Mouse (Mus musculus) forebrain, embryonic 10.5 days (tissue): ENCODE measurements at regions not wholly inside any gene's neighbourhood (a gene's known extent, or its start where the extent isn't known, plus 50 kb on each side); places are given as distances from the start of the nearest gene placed in this dataset.

ENCODE experiments used
- DNase-seq: peaks from one replicate; pipeline ENCODE4 v3.0.0-alpha.2; 2017; ENCODE audit warnings: low spot score; ENCODE audit errors: extremely low spot score
- H3K27ac ChIP-seq: fragments of 300-500 bp; sonication (generic); 2 replicates; pipeline ENCODE4 v1.5.1; 2016; ENCODE audit warnings: mild to moderate bottlenecking
- H3K27me3 ChIP-seq: fragments of 300-500 bp; sonication (generic); 2 replicates; pipeline ENCODE4 v1.6.1; 2016; ENCODE audit warnings: mild to moderate bottlenecking; ENCODE audit not compliant: poor library complexity, severe bottlenecking
- H3K36me3 ChIP-seq: fragments of 300-500 bp; sonication (generic); replicated peaks from 2 replicates; pipeline ENCODE4 v1.6.1; 2016; ENCODE audit warnings: mild to moderate bottlenecking, moderate library complexity
- H3K4me1 ChIP-seq: fragments of 300-500 bp; sonication (generic); 2 replicates; pipeline ENCODE4 v1.6.1; 2016
- H3K4me3 ChIP-seq: fragments of 300-500 bp; sonication (generic); 2 replicates; pipeline ENCODE4 v1.5.1; 2016; ENCODE audit warnings: mild to moderate bottlenecking, moderate library complexity
- H3K9me3 ChIP-seq: fragments of 300-500 bp; sonication (generic); 2 replicates; pipeline ENCODE4 v1.6.1; 2016; ENCODE audit warnings: mild to moderate bottlenecking, moderate library complexity
- WGBS: fragments of 180-500 bp; shearing (Covaris S2); methylation state at CpG from one replicate; pipeline ENCODE4 v1.1.7; 2016; 5-methylcytosine and 5-hydroxymethylcytosine counted together

- no peak overlapping the region for H3K4me3 ChIP-seq
- no peak for DNase-seq
- WGBS, result 24% methylated on average over 2 of the region's 2 CpGs
- no peaks in the 10 kb centered on the region for H3K36me3 ChIP-seq
- H3K27ac ChIP-seq, result peak overlapping the region; percentile 63
- H3K9me3 ChIP-seq, result no peaks in the 10 kb centered on the region
- H3K27me3 ChIP-seq, result no peaks in the 10 kb centered on the region
- H3K4me1 ChIP-seq, result peaks cover 9% of the 10 kb centered on the region; the same call in 1 of the 2 replicates
Observed at GRCm38 (mm10) chr4:153567329-153567973, 84.8 kb upstream of the Ajap1 start.

GRCm38 (mm10) chr4:153573180-153573769, 90.7 kb upstream of the Ajap1 start:
- 60% methylated on average over 9 of the region's 9 CpGs for WGBS

GRCm38 (mm10) chr4:153593291-153593690, 110.7 kb upstream of the Ajap1 start:
- Histone ChIP-seq H3K4me1 (peaks cover 10% of the 10 kb centered on the region), H3K36me3 (no peaks in the 10 kb centered on the region), H3K27ac (no peak overlapping the region), H3K4me3 (no peak overlapping the region), H3K27me3 (no peaks in the 10 kb centered on the region), H3K9me3 (no peaks in the 10 kb centered on the region)
- WGBS, result 82% methylated on average over 11 of the region's 11 CpGs
- no peak for DNase-seq

More at GRCm38 (mm10) chr4:153573180-153573769, 90.7 kb upstream of the Ajap1 start:
- no peaks in the 10 kb centered on the region for H3K9me3 ChIP-seq
- no peaks in the 10 kb centered on the region for H3K36me3 ChIP-seq
- no peak overlapping the region for H3K4me3 ChIP-seq
- no peaks in the 10 kb centered on the region for H3K27me3 ChIP-seq
- H3K4me1 ChIP-seq, result peaks cover 5% of the 10 kb centered on the region
- no peak overlapping the region for H3K27ac ChIP-seq
- no peak for DNase-seq

DNA sequence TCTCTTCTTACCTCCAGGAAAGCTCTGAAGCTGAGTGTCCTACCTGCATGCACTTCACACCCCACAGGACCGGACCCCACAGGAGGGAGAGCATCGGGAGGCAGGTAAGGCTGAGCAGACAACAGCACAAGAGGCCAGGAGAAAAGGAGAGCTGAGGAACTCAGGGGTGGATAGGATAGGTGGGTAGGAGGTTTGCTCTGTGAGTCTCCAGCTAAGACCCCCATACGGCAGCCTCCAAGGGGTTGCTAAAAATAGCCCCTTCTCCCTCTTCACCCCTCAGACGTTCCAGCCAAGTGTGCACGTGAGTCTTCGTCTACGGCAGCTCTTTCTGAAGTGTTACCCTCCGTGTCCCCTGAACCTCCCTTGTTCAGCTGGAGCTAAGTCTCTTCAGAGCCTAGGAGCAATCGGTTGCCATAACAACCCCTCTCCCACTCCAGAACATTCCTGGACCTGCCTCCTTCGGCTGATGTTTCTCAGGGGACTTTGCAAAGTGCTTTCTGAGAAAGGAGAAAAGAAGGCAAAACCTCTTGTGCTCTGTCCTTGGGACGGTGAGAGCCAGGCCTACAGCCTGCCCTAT, 117.3 kb upstream of the Ajap1 start:
- Histone ChIP-seq H3K27ac (peak overlapping the region; percentile 63; the same call in 1 of the 2 replicates), H3K4me1 (peaks cover 17% of the 10 kb centered on the region), H3K27me3 (no peaks in the 10 kb centered on the region), H3K36me3 (no peaks in the 10 kb centered on the region), H3K9me3 (no peaks in the 10 kb centered on the region), H3K4me3 (no peak overlapping the region)
- 76% methylated on average over 11 of the region's 11 CpGs for WGBS
- DNase-seq, result no peak

GRCm38 (mm10) chr4:153602496-153602895, 119.9 kb upstream of the Ajap1 start:
- Histone ChIP-seq H3K36me3 (no peaks in the 10 kb centered on the region), H3K9me3 (no peaks in the 10 kb centered on the region), H3K27me3 (no peaks in the 10 kb centered on the region), H3K4me1 (peaks cover 17% of the 10 kb centered on the region), H3K27ac (no peak overlapping the region), H3K4me3 (no peak overlapping the region)
- 94% methylated on average over 4 of the region's 4 CpGs for WGBS
- no peak for DNase-seq

GRCm38 (mm10) chr4:153603056-153603840, 120.6 kb upstream of the Ajap1 start:
- no peaks in the 10 kb centered on the region for H3K27me3 ChIP-seq
- H3K36me3 ChIP-seq, result no peaks in the 10 kb centered on the region
- no peak for DNase-seq
- H3K9me3 ChIP-seq, result no peaks in the 10 kb centered on the region
- no peak overlapping the region for H3K4me3 ChIP-seq
- WGBS, result 90% methylated on average over 11 of the region's 11 CpGs
- H3K4me1 ChIP-seq, result peaks cover 17% of the 10 kb centered on the region
- H3K27ac ChIP-seq, result no peak overlapping the region

DNA sequence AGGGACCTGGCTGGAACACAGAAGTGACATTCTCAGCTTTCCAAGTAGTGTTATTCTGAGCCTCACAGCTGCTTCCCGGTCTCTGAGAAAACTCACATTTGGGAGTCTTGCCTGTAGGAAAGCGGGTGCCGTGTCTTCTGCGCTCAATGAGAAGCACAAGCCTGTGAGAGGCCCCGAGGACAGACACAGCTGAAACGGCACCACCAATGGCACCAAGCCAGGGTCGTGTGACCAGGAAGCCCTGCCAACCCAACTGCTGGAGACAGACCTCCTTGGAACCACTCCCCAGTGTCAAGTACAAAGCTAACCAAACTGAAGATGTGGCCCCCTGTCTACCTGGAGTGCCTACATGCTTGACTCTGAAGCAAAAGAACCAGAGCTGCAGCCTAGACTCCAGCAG, 121.3 kb upstream of the Ajap1 start:
- no peaks in the 10 kb centered on the region for H3K36me3 ChIP-seq
- no peaks in the 10 kb centered on the region for H3K9me3 ChIP-seq
- H3K27ac ChIP-seq, result no peak overlapping the region
- no peak for DNase-seq
- WGBS, result 94% methylated on average over 7 of the region's 7 CpGs
- H3K27me3 ChIP-seq, result no peaks in the 10 kb centered on the region
- H3K4me1 ChIP-seq, result peaks cover 17% of the 10 kb centered on the region
- no peak overlapping the region for H3K4me3 ChIP-seq

DNA sequence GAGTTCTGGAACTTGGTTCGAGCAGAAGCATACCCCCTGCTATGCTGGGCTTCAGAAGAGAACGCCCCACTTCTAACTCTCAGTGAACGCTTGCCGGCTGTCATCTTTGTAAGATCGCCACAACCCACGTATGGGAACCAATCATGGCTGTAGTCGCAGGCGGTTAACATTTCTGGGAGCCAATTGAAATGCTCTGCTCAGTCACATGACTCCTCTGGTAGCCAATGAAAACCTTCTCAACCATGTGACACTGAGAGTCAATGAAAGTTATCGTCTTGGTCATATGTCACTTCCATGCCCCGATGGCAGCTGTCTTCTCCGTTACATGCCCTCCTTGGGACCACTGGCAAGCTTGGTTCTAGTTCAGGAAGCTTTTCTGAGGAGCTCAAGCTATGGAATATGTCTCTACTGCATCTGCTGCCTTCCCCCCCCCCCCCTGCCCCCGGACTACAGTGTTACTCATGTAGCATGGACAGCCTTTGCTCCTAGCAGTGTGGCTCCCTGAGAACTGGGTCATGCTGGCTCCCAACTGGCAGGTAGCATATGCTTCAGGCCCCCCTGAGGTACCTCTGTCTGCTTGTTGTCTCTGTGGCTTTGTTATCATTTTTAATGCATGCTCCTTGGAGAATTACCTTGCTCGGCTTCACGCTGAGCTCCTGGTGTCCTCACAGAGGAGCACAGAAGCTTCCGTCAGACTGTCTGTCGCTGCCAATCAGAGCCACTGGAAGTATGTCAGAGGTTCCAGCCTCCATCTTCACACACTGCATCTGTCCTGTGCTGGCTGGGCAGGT, 122.3 kb upstream of the Ajap1 start:
- 93% methylated on average over 16 of the region's 16 CpGs for WGBS
- no peak for DNase-seq

GRCm38 (mm10) chr4:153616058-153616457, 133.4 kb upstream of the Ajap1 start:
- Histone ChIP-seq H3K9me3 (no peaks in the 10 kb centered on the region), H3K27me3 (no peaks in the 10 kb centered on the region), H3K4me3 (no peak overlapping the region), H3K27ac (no peak overlapping the region), H3K36me3 (no peaks in the 10 kb centered on the region), H3K4me1 (no peaks in the 10 kb centered on the region)
- no peak for DNase-seq
- 87% methylated on average over 8 of the region's 8 CpGs for WGBS

More for the DNA sequence above, 122.3 kb upstream of the Ajap1 start:
- Histone ChIP-seq H3K4me3 (no peak overlapping the region), H3K4me1 (peaks cover 11% of the 10 kb centered on the region), H3K27ac (no peak overlapping the region), H3K9me3 (no peaks in the 10 kb centered on the region), H3K27me3 (no peaks in the 10 kb centered on the region), H3K36me3 (no peaks in the 10 kb centered on the region)

- no peak overlapping the region for H3K4me3 ChIP-seq
- H3K36me3 ChIP-seq, result no peaks in the 10 kb centered on the region
- DNase-seq, result no peak
- 80% methylated on average over 6 of the region's 6 CpGs for WGBS
- H3K4me1 ChIP-seq, result no peaks in the 10 kb centered on the region
- H3K27me3 ChIP-seq, result no peaks in the 10 kb centered on the region
- no peaks in the 10 kb centered on the region for H3K9me3 ChIP-seq
- H3K27ac ChIP-seq, result no peak overlapping the region
Observed at GRCm38 (mm10) chr4:153616938-153617337, 134.3 kb upstream of the Ajap1 start.

- no peak for DNase-seq
- Histone ChIP-seq H3K36me3 (no peaks in the 10 kb centered on the region), H3K27ac (0 out of 2 replicates have a peak overlapping the region, but pooled peaks have one; percentile 40), H3K9me3 (no peaks in the 10 kb centered on the region), H3K4me1 (no peaks in the 10 kb centered on the region), H3K4me3 (no peak overlapping the region), H3K27me3 (no peaks in the 10 kb centered on the region)
- whole genome bisulfite sequencing, result 89% methylated on average over 5 of the region's 5 CpGs
Observed at GRCm38 (mm10) chr4:153620871-153621270, 138.3 kb upstream of the Ajap1 start.

DNA sequence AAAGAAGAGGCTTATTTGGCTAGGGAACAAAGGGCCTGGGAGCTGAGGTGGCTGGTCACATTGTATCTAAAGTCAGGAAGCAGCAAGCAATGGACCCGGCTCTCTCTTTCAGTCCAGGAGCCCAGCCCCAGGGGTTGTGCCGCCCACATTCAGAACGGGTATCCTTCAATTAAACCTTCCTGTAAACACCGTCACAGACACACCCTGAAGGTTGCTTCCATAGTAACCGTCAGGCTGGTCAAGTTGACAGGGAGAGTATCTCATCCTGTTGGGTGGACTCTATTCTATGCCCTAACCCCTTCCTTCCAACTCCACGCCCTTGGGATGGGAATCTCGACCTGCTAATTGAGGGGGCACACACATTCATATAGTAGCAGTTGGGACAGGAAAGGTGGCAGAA, 148.6 kb upstream of the Ajap1 start:
- Histone ChIP-seq H3K4me1 (peaks cover 21% of the 10 kb centered on the region), H3K27ac (no peak overlapping the region), H3K9me3 (peaks cover 4% of the 10 kb centered on the region), H3K27me3 (peaks cover 32% of the 10 kb centered on the region), H3K4me3 (no peak overlapping the region), H3K36me3 (no peaks in the 10 kb centered on the region)
- 76% methylated on average over 7 of the region's 7 CpGs for WGBS
- DNase-seq, result no peak
